Mouse (Mus musculus): Measurements from ENCODE around the gene Pklr.

GRCm38 (mm10) chr3:89158651-89159050 lies 22.7 kb downstream of the Pklr start:
- TF ChIP-seq CTCF (IDR thresholded peaks at IDR 0.05; ENCODE audit: control insufficient read depth, insufficient read depth, insufficient read length): no peak
- no peak for TF ChIP-seq MYOD1 (IDR thresholded peaks at IDR 0.05; ENCODE audit: control insufficient read depth, insufficient read length, low read depth)
- no peak for TF ChIP-seq MAX (IDR thresholded peaks at IDR 0.05)
- no peak for TF ChIP-seq USF1 (IDR thresholded peaks at IDR 0.05; ENCODE audit: low read depth)
